Mouse (Mus musculus): ENCODE data around the gene Psmc2. TPM values are rescaled to one million over a fixed set of nuclear protein-coding genes. Genes with fewer than 3 reads are reported as not detected.
A peak's percentile ranks its signal among the peaks of the same experiment; 100 is the strongest.

Gene Psmc2
- total RNA-seq (2014; rRNA removed) (35.8 and 46.4 TPM in 2 replicates), polyA plus RNA-seq (2015; fragmentation: Nextera tagmentation; extraction: Ambion mirVana) (188 and 191 TPM in 2 replicates)

DNA sequence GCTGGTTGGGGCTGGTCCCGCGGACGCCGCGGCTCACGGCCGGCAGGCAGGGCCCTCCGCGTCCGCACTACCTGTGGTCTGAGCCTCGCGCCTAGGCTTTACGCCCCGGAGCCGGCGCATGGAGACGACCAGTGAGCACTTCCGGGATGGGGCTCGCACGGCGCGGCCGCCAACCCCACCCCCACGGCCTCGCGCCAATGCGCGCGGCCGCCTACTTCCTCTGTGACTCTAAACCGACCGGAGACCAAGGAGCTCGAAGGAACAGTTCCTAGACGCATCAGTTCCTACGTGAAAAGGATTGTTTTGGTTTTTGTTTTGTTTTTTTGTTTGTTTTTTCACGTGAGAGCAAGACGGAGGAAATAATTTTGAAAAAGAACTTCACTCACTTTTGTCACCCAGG, at the start of gene Psmc2, which contains the start of gene Dnajc2:
Gene Psmc2 (plus strand): TSS at position 231 of the 400 bp plus-strand sequence.
Gene Dnajc2 (minus strand): TSS at position 199 of the 400 bp plus-strand sequence.
- peak within 1 kb of the TSS; percentile 88 for H3K27ac ChIP-seq (ENCODE audit: low read depth, low read length)
- H3K9me3 ChIP-seq (ENCODE audit: low read length): no peaks in the 10 kb centered on the region
- H3K4me1 ChIP-seq (ENCODE audit: insufficient read depth, low read length): 0 out of 2 replicates have a peak, but pooled peaks cover 16% of the 10 kb centered on the region
- 0% methylated on average over 30 of the region's 37 CpGs for whole genome bisulfite sequencing
- H3K9ac ChIP-seq (replicated peaks; ENCODE audit: low read length, poor library complexity, severe bottlenecking): peak within 1 kb of the TSS; percentile 68
- peaks cover 26% of the 10 kb centered on the region for H3K36me3 ChIP-seq (ENCODE audit: insufficient read depth, low read length)
- H3K27me3 ChIP-seq (ENCODE audit: insufficient read depth, low read length): no peaks in the 10 kb centered on the region
- peak within 1 kb of the TSS; percentile 64 for H3K4me2 ChIP-seq (ENCODE audit: low read depth, low read length, poor library complexity, severe bottlenecking)
- ATAC-seq (ENCODE audit: low FRiP score) (peak; percentile 94), DNase-seq (ENCODE audit: low spot score) (peak; percentile 95)
- no peak for TF ChIP-seq CTCF (IDR thresholded peaks at IDR 0.05)
- H3K4me3 ChIP-seq (ENCODE audit: low read depth, low read length): peak within 1 kb of the TSS; percentile 94

DNA sequence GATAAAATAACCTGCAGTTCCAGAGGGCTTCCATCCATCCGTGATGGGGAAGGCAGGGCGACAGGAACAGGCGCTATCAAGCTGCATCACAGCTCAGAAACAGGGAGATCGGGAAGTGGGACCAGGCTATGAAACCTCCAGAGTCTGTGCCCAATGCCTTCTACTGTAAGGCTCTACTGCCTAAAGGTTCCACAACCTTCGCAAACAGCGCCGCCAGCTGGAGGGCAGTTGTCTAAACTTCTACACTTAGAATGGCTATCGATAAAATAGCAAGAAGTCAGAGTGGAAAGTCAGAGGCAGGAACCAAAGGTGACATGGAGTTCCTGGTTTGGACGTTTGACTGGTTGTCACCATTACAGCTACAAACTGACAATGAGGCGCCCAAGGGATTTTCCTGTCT, 49.5 kb upstream of the Psmc2 start:
- 30% methylated on average over 10 of the region's 10 CpGs for WGBS
- Histone ChIP-seq H3K9me3 (ENCODE audit: low read length) (no peaks in the 10 kb centered on the region), H3K4me2 (ENCODE audit: low read depth, low read length, poor library complexity, severe bottlenecking) (0 out of 2 replicates have a peak overlapping the region, but pooled peaks have one; percentile 15)

DNA sequence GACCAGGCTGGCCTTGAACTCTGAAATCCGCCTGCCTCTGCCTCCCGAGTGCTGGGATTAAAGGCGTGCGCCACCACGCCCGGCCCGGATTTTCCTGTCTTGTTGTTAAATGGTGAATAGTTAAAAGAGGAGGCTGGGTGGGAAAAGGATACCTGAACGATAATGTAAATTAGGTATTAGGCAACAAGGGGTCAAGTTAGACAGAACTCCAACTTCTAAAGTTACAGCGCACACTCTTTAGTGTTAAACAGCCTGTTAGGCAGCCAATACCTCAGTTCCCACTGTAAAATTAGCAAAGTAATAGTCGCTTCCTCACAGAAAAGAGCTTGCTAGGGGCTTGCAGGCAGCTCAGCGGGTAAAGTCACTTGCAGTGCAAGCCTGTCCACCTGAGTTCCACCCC, 49.0 kb upstream of the Psmc2 start:
- H3K9me3 ChIP-seq (ENCODE audit: low read length): no peaks in the 10 kb centered on the region
- no peak for TF ChIP-seq CTCF (IDR thresholded peaks at IDR 0.05)
- WGBS: 84% methylated on average over 11 of the region's 11 CpGs
- peaks cover 5% of the 10 kb centered on the region; the same call in 1 of the 2 replicates for H3K4me1 ChIP-seq (ENCODE audit: insufficient read depth, low read length)
- H3K4me3 ChIP-seq (ENCODE audit: low read depth, low read length): no peak overlapping the region
- H3K9ac ChIP-seq (replicated peaks; ENCODE audit: low read length, poor library complexity, severe bottlenecking): no peak overlapping the region
- peaks cover 16% of the 10 kb centered on the region for H3K36me3 ChIP-seq (ENCODE audit: insufficient read depth, low read length)
- ATAC-seq (ENCODE audit: low FRiP score) (no peak), DNase-seq (ENCODE audit: low spot score) (no peak)
- no peak overlapping the region for H3K4me2 ChIP-seq (ENCODE audit: low read depth, low read length, poor library complexity, severe bottlenecking)
- no peaks in the 10 kb centered on the region for H3K27me3 ChIP-seq (ENCODE audit: insufficient read depth, low read length)
- H3K27ac ChIP-seq (ENCODE audit: low read depth, low read length): no peak overlapping the region

More for the DNA sequence above, 49.5 kb upstream of the Psmc2 start:
- Histone ChIP-seq H3K36me3 (ENCODE audit: insufficient read depth, low read length) (peaks cover 15% of the 10 kb centered on the region), H3K27ac (ENCODE audit: low read depth, low read length) (no peak overlapping the region), H3K9ac (replicated peaks; ENCODE audit: low read length, poor library complexity, severe bottlenecking) (no peak overlapping the region), H3K4me1 (ENCODE audit: insufficient read depth, low read length) (peaks cover 5% of the 10 kb centered on the region; the same call in 1 of the 2 replicates), H3K4me3 (ENCODE audit: low read depth, low read length) (no peak overlapping the region), H3K27me3 (ENCODE audit: insufficient read depth, low read length) (no peaks in the 10 kb centered on the region)
- DNase-seq (ENCODE audit: low spot score): peak; percentile 61
- no peak for ATAC-seq (ENCODE audit: low FRiP score)
- peak; percentile 72 for TF ChIP-seq CTCF (IDR thresholded peaks at IDR 0.05)

DNA sequence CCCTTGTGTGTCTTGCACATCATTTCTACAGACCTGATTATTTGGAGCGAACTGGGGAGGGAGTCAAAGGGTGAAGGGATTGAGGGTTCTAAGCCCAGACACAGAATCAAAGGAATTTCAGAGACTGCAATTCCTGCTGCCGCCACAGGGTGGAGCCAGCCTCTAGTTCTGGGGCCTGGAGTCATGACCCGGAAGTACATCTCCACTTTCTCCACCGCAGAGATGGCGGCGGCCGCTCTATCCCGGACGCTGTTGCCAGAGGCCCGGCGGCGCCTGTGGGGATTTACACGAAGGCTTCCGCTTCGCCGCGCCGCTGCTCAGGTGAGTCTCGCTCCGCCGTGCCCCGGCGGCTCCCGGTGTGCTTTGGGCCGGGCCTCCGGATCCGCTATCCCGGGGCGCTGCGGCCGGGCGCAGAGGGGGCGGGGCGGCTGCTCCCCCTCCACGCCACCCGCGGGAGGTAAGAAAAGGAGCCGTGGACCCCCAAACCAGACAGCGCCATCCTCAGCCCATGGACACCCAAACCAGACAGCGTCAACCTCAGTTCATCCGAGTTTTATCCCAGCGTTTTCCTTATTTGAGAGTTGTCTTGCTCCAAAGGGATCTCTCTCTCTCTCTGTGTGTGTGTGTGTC, 48.0 kb upstream of the Psmc2 start, which contains the start of gene Pmpcb:
Gene Pmpcb (plus strand): TSS at position 186 of the 630 bp plus-strand sequence.
- peak; percentile 97 for TF ChIP-seq CTCF (IDR thresholded peaks at IDR 0.05)
- Histone ChIP-seq H3K4me2 (ENCODE audit: low read depth, low read length, poor library complexity, severe bottlenecking) (peak within 1 kb of the TSS; percentile 84), H3K9ac (replicated peaks; ENCODE audit: low read length, poor library complexity, severe bottlenecking) (peak within 1 kb of the TSS; percentile 77), H3K27ac (ENCODE audit: low read depth, low read length) (peak within 1 kb of the TSS; percentile 84), H3K4me3 (ENCODE audit: low read depth, low read length) (peak within 1 kb of the TSS; percentile 70), H3K36me3 (ENCODE audit: insufficient read depth, low read length) (peaks cover 20% of the 10 kb centered on the region), H3K4me1 (ENCODE audit: insufficient read depth, low read length) (peaks cover 5% of the 10 kb centered on the region; the same call in 1 of the 2 replicates), H3K27me3 (ENCODE audit: insufficient read depth, low read length) (no peaks in the 10 kb centered on the region), H3K9me3 (ENCODE audit: low read length) (no peaks in the 10 kb centered on the region)
- DNase-seq (ENCODE audit: low spot score) (peak; percentile 92), ATAC-seq (ENCODE audit: low FRiP score) (peak; percentile 89)
- WGBS: under 1% methylated on average over 41 of the region's 42 CpGs

DNA sequence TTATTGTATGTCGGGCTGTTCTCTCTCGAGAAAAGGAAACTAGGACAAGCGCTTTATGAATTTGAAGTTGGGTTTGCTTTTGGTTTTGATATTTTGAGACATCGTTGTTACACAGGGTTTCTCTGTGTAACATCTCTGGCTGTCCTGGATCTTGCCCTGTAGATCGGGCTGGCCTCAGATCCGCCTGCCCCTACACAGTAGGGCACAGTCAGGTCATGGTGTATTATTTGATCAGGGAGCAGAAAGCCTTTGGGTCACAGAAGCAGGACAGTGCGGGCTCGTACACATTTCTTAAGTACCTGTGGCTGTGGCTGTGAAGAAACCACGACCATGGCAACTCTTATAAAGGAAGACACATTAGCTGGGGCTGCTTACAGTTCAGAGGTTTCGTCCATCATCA, 47.5 kb upstream of the Psmc2 start:
- ATAC-seq (ENCODE audit: low FRiP score): no peak

DNA sequence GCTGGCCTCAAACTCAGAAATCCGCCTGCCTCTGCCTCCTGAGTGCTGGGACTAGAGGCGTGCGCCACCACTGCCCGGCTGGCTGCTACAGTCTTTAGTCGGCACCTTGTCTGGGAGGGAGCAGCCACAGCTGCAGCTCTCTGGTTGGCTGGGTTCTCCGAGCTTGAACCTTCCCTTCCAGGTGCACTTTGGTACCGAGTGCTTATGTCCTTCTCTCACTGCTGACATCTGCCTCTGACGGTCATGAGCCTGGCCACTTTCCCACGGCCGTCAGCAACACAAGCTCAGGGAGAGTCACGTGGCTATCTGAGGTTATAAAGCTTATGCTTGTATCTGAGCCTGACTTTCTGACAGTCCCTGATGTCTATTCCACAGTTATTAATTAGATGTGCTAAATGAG, 46.0 kb upstream of the Psmc2 start:
- no peaks in the 10 kb centered on the region for H3K27me3 ChIP-seq (ENCODE audit: insufficient read depth, low read length)
- ATAC-seq (ENCODE audit: low FRiP score) (no peak), DNase-seq (ENCODE audit: low spot score) (no peak)
- H3K4me1 ChIP-seq (ENCODE audit: insufficient read depth, low read length): peaks cover 5% of the 10 kb centered on the region; the same call in 1 of the 2 replicates
- no peaks in the 10 kb centered on the region for H3K9me3 ChIP-seq (ENCODE audit: low read length)
- no peak overlapping the region for H3K9ac ChIP-seq (replicated peaks; ENCODE audit: low read length, poor library complexity, severe bottlenecking)
- H3K36me3 ChIP-seq (ENCODE audit: insufficient read depth, low read length): peaks cover 37% of the 10 kb centered on the region
- H3K4me2 ChIP-seq (ENCODE audit: low read depth, low read length, poor library complexity, severe bottlenecking): no peak overlapping the region
- TF ChIP-seq CTCF (IDR thresholded peaks at IDR 0.05): no peak
- 90% methylated on average over 11 of the region's 11 CpGs for WGBS
- H3K27ac ChIP-seq (ENCODE audit: low read depth, low read length): no peak overlapping the region
- H3K4me3 ChIP-seq (ENCODE audit: low read depth, low read length): no peak overlapping the region

More for the DNA sequence above, 47.5 kb upstream of the Psmc2 start:
- TF ChIP-seq CTCF (IDR thresholded peaks at IDR 0.05): no peak
- H3K27ac ChIP-seq (ENCODE audit: low read depth, low read length): no peak overlapping the region
- peaks cover 5% of the 10 kb centered on the region; the same call in 1 of the 2 replicates for H3K4me1 ChIP-seq (ENCODE audit: insufficient read depth, low read length)
- H3K4me2 ChIP-seq (ENCODE audit: low read depth, low read length, poor library complexity, severe bottlenecking): peak overlapping the region; percentile 84
- peaks cover 22% of the 10 kb centered on the region for H3K36me3 ChIP-seq (ENCODE audit: insufficient read depth, low read length)
- no peaks in the 10 kb centered on the region for H3K27me3 ChIP-seq (ENCODE audit: insufficient read depth, low read length)
- DNase-seq (ENCODE audit: low spot score): no peak
- peak overlapping the region; percentile 77 for H3K9ac ChIP-seq (replicated peaks; ENCODE audit: low read length, poor library complexity, severe bottlenecking)
- WGBS: 30% methylated on average over 10 of the region's 10 CpGs
- peak overlapping the region; percentile 70 for H3K4me3 ChIP-seq (ENCODE audit: low read depth, low read length)
- no peaks in the 10 kb centered on the region for H3K9me3 ChIP-seq (ENCODE audit: low read length)

Data from midbrain, postnatal 0 days (tissue).